Mouse (Mus musculus) ES-Bruce4 (cell line): ENCODE measurements around the gene Lnpk. TPM values are rescaled to one million over a fixed set of nuclear protein-coding genes. Genes with fewer than 3 reads are reported as not detected.

Source experiments
- H3K27ac ChIP-seq: 2 replicates; pipeline ENCODE4 v1.5.1; 2012; ENCODE audit warnings: low read length, inconsistent platforms; ENCODE audit not compliant: insufficient read depth
- H3K27me3 ChIP-seq: 2 replicates; pipeline ENCODE4 v1.6.1; 2012; ENCODE audit warnings: mild to moderate bottlenecking, low read length, inconsistent platforms; ENCODE audit not compliant: control insufficient read depth, poor library complexity, insufficient read depth, severe bottlenecking
- H3K36me3 ChIP-seq: 2 replicates; pipeline ENCODE4 v1.6.1; 2012; ENCODE audit warnings: inconsistent platforms, mild to moderate bottlenecking, low read length, moderate library complexity; ENCODE audit not compliant: control insufficient read depth, poor library complexity, insufficient read depth, severe bottlenecking
- H3K4me1 ChIP-seq: one replicate; pipeline ENCODE4 v1.8.1; 2011; ENCODE audit warnings: low read length; ENCODE audit not compliant: control insufficient read depth, insufficient read depth
- H3K4me3 ChIP-seq: 2 replicates; pipeline ENCODE4 v1.5.1; 2011; ENCODE audit warnings: low read depth, mild to moderate bottlenecking, low read length
- H3K9ac ChIP-seq: 2 replicates; pipeline ENCODE4 v1.6.1; 2012; ENCODE audit warnings: low read depth, mild to moderate bottlenecking, inconsistent platforms; ENCODE audit not compliant: poor library complexity, severe bottlenecking
- H3K9me3 ChIP-seq: replicated peaks from 2 replicates; pipeline ENCODE4 v1.6.1; 2012; ENCODE audit warnings: mild to moderate bottlenecking, low read length, inconsistent platforms; ENCODE audit not compliant: control insufficient read depth, poor library complexity, insufficient read depth, severe bottlenecking
- CTCF ChIP-seq: IDR thresholded peaks from one replicate; pipeline ENCODE4 v1.8.1; 2011; ENCODE audit warnings: low read depth, low read length
- EP300 ChIP-seq: IDR thresholded peaks from 2 replicates; pipeline ENCODE4 v1.6.1; 2011; ENCODE audit warnings: low read depth, low read length; ENCODE audit not compliant: insufficient read depth
- POLR2A ChIP-seq: IDR thresholded peaks from one replicate; pipeline ENCODE4 v1.8.1; 2011; ENCODE audit warnings: low read length; ENCODE audit not compliant: insufficient read depth
- polyA plus RNA-seq: library from polyadenylated mRNA; stranded (reverse); fragments of >200 nt; gene quantifications from 2 replicates; pipeline ENCODE4 v1.2.4, GENCODE M21; 2011; ENCODE audit warnings: low read depth; ENCODE audit not compliant: missing spikeins, insufficient read depth, insufficient read length

Gene Lnpk
- 38.9 and 41.4 TPM in 2 replicates for polyA plus RNA-seq

DNA sequence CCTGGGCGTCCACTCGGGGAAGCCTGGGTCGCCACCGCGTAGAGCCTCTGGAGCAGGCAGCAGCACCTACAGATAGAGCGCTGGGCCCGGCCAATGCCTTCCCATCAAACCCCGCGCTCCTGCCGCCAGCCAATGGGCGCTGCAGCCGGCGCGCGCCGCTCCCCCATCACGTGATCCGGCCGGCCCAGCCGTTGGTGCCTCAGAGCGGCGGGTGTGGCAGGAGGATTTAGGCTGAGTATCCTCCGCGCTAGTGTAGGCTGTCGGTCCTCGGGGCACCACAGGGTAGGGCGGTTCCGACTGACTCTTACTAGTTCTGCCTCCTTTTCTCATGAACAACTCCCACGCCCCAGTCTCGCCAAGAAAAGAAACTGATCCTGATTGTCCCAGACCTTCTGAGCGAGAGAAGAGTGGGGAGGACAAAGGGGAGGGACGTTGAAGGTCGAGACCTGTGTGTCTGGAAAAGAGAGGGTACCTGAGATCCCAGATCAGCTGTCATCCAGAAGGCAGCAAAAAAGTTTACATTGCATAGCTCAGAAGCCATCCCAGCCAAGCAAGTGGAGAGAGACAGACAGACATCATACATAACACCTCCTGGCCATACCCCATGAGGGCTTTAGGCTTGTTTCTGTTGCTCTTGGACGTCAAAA is at the start of gene Lnpk:
Gene Lnpk (minus strand): TSS at position 593 of the 647 bp plus-strand sequence.
- Histone ChIP-seq H3K36me3 (no peaks in the 10 kb centered on the region), H3K27me3 (no peaks in the 10 kb centered on the region), H3K4me3 (peak within 1 kb of the TSS; percentile 98), H3K27ac (no peak within 1 kb of the TSS), H3K9me3 (no peaks in the 10 kb centered on the region), H3K9ac (peak within 1 kb of the TSS; percentile 84), H3K4me1 (no peaks in the 10 kb centered on the region)
- TF ChIP-seq POLR2A (peak; percentile 38), CTCF (no peak), EP300 (peak; percentile 50; the same call in 1 of the 2 replicates)

DNA sequence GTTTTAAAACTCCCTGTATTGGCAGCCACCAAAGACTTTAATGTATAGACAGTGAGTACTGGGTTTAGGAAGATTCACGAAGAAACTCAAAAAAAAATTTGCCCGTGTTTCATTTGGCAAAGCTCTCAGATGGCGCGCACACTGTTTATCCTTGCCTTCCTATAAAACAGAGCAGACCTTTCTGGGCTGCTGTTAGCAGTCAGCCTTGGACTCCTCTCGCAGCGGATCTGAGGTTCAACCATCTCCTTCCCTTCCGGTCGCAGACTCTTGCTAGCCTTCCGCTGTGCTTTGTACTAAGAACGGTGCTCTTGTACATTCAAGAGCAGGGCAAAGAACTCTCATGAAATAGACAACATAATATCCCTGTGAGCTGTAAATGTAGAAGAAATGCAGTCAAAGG is 41.1 kb upstream of the Lnpk start:
- Histone ChIP-seq H3K4me1 (no peaks in the 10 kb centered on the region), H3K27ac (no peak overlapping the region), H3K36me3 (no peaks in the 10 kb centered on the region), H3K4me3 (no peak overlapping the region), H3K9me3 (no peaks in the 10 kb centered on the region), H3K27me3 (no peaks in the 10 kb centered on the region), H3K9ac (no peak overlapping the region)
- TF ChIP-seq CTCF (no peak), POLR2A (no peak), EP300 (no peak)

DNA sequence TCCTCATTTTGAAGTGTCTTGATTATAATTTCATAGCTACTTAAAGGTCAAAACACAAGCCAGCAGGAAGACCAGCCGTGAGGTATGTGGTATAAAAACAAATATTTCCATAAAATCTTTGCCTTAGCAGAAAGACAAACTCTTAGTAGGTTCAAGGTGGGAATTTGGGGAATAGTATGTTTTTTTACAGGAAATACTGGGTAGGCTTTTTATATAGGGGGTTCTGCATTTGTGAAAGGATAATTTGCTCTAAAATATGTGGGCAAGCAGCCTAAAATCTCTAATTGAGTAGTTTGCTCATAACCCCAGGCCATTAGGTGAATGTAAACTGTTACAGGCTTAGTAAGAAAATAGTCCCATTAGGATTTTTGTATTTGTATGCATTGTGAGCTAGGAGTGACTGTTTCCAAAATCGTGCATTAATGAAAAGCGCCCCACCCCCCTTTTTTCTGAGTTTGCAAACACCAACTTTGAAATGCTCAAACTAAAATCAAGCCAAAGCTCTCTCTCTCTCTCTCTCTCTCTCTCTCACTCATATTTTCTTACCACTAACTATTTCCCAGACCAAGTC is 40.5 kb upstream of the Lnpk start:
- Histone ChIP-seq H3K9ac (no peak overlapping the region), H3K27ac (no peak overlapping the region), H3K4me1 (no peaks in the 10 kb centered on the region), H3K36me3 (no peaks in the 10 kb centered on the region), H3K9me3 (no peaks in the 10 kb centered on the region), H3K27me3 (no peaks in the 10 kb centered on the region), H3K4me3 (no peak overlapping the region)
- TF ChIP-seq POLR2A (no peak), EP300 (no peak), CTCF (no peak)

DNA sequence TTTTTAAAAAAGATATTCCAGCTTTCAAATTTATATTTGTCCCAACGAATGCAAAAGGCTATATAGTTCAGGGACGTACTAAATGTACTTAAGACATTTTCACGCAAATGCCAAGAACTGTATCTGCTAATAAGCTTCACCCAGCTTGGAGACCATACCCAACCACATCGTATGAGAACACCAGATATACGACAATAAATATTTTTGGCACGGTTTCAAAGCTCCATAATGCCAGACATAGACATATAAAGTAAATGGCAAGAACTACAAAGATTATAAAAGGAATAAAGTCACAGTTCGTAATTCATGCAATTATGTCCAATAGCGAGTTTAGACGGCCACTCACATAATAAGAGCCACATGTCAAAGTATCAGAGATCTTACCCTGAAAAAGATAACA is 38.5 kb upstream of the Lnpk start:
- Histone ChIP-seq H3K4me3 (no peak overlapping the region), H3K4me1 (no peaks in the 10 kb centered on the region), H3K36me3 (no peaks in the 10 kb centered on the region), H3K27me3 (no peaks in the 10 kb centered on the region), H3K9ac (no peak overlapping the region), H3K9me3 (no peaks in the 10 kb centered on the region), H3K27ac (no peak overlapping the region)
- TF ChIP-seq POLR2A = no peak
- TF ChIP-seq EP300 = no peak
- TF ChIP-seq CTCF = no peak

DNA sequence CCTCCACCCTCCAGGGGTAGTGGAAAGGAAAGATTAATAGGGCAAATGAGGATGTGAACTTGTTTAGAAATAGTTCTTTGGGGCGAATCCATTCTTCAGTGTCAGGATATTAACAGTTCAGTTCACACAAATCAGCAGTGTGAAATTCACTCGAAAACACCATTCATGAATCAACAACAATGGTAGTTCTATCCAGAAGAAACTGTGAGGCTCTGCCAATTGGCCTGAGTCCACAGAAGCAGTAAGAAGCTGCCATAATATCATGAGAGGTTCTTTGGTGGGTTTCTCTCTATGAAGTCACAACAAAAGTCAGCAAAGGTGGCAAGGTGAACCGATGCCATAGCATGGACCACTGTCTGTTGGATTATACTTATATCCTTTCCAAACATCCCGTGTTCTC is 32.2 kb upstream of the Lnpk start:
- TF ChIP-seq CTCF = no peak
- TF ChIP-seq EP300 = no peak
- no peak for TF ChIP-seq POLR2A
- no peak overlapping the region for H3K9ac ChIP-seq
- H3K9me3 ChIP-seq = peaks cover 11% of the 10 kb centered on the region
- no peaks in the 10 kb centered on the region for H3K4me1 ChIP-seq
- H3K4me3 ChIP-seq = no peak overlapping the region
- H3K27ac ChIP-seq = no peak overlapping the region; the same call in 1 of the 2 replicates
- no peaks in the 10 kb centered on the region for H3K27me3 ChIP-seq
- no peaks in the 10 kb centered on the region for H3K36me3 ChIP-seq

DNA sequence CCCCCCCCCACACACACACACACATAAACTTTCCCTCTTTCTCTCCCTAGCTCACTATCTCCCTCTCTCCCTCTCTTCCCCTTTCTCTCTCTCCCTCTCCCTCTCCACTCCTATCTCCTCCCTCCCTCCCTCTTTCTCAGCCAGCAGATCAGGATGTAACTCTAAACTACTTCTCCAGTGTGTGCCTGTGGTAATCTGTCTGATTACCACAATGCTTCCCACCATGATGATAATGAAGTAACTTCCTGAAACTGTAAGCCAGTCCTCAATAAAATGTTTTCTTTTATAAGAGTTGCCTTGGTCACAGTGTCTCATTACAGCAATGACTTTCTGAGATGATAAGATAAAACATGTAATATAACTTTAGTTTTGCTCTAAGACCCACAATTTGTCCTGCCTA is 30.1 kb upstream of the Lnpk start:
- no peaks in the 10 kb centered on the region for H3K27me3 ChIP-seq
- H3K36me3 ChIP-seq = no peaks in the 10 kb centered on the region
- no peaks in the 10 kb centered on the region for H3K4me1 ChIP-seq
- peaks cover 11% of the 10 kb centered on the region for H3K9me3 ChIP-seq
- TF ChIP-seq POLR2A (no peak), CTCF (no peak), EP300 (no peak)
- no peak overlapping the region for H3K4me3 ChIP-seq
- no peak overlapping the region for H3K9ac ChIP-seq
- no peak overlapping the region for H3K27ac ChIP-seq
